ENCODE assay signal across 14 mouse cellular contexts in genomic region chr2:128514463-128515290, GRCm38 (mm10).
"Had no signal": no experiment of that assay in that cellular context is flagged by ENCODE, and none has a peak within 500 bp of the region (broad histone marks: within the 10 kb centered on the region; RNA-seq: fewer than 3 reads in every experiment).

No protein-coding gene starts in this region.

- H3K36me3 ChIP-seq: limb, embryonic 10.5 days; liver, embryonic 15.5 days; midbrain, embryonic 15.5 days; neural tube, embryonic 12.5 days had no signal

- H3K9me3 ChIP-seq: limb, embryonic 10.5 days; liver, embryonic 15.5 days; midbrain, embryonic 15.5 days; neural tube, embryonic 12.5 days had no signal

- DNase-seq: kidney, postnatal 14 days; thymus, postnatal 4 days had no signal

- H3K4me1 ChIP-seq: limb, embryonic 10.5 days; liver, embryonic 15.5 days; midbrain, embryonic 15.5 days; neural tube, embryonic 12.5 days had no signal

- ATAC-seq: inflammation-experienced regulatory T-cells, adult 6 months; intestine, postnatal 0 days; lung, postnatal 0 days; midbrain, embryonic 15.5 days had no signal

- H3K4me3 ChIP-seq: left cerebral cortex, adult 2 months; limb, embryonic 10.5 days; liver, embryonic 15.5 days; megakaryocyte, embryonic 14.5 days; midbrain, embryonic 15.5 days; neural tube, embryonic 12.5 days had no signal

- H3K27ac ChIP-seq: left cerebral cortex, adult 2 months; limb, embryonic 10.5 days; liver, embryonic 15.5 days; macrophage; midbrain, embryonic 15.5 days; neural tube, embryonic 12.5 days had no signal

- H3K4me2 ChIP-seq: liver, embryonic 11.5 days; liver, embryonic 15.5 days; midbrain, embryonic 11.5 days; midbrain, embryonic 15.5 days; neural tube, embryonic 12.5 days had no signal

- H3K27me3 ChIP-seq: liver, embryonic 15.5 days; midbrain, embryonic 15.5 days; neural tube, embryonic 12.5 days had no signal

- H3K9ac ChIP-seq: liver, embryonic 15.5 days; midbrain, embryonic 15.5 days; neural tube, embryonic 12.5 days had no signal
